Mouse (Mus musculus): ENCODE results near the gene Hist2h3c2.
A peak's percentile ranks its signal among the peaks of the same experiment; 100 is the strongest.

Gene Hist2h3c2

DNA sequence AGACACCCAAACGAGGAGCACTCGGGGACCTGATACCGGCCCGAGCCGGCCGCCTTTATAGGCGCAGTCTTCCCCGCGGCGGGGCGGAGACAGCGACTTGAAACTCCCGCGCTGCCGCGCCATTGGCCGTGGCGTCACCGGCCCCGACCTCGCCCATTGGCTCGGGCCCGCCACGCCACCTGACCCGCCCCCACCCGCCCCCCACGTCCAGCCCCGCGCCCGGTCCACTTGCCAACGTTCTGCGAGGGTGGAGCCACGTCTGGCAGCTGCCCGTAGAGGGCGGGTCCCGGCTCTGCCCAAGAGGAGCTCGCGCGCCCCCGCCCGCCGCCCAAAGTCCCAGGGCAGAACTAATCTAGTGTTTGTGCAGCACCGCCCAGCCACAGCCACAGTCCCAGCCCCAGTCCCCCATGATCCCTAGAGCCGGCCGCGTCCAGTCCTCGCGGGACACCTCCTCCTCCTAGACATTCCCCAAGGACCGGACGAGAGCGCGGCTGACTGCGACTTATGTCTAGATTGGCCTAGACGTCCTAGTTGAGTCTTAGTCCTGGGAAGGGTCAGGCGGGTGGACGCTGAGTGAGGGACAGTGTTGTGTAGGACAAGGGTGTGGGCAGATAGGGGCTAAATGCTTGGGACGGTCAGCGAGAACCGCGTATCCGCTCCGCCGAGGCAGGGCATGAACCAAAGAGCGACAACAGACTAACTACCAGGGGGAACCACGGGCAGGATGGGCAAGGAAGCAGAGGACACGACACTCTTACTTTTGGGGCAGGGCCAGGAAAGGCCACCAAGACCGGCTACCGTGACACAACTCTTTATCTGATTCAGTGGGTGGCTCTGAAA is at the start of gene Hist2h3c2:
Gene Hist2h3c2, minus strand, starts transcription at position 174 of the 840 bp plus-strand sequence.
- peak; percentile 51 to 67 for DNase-seq

DNA sequence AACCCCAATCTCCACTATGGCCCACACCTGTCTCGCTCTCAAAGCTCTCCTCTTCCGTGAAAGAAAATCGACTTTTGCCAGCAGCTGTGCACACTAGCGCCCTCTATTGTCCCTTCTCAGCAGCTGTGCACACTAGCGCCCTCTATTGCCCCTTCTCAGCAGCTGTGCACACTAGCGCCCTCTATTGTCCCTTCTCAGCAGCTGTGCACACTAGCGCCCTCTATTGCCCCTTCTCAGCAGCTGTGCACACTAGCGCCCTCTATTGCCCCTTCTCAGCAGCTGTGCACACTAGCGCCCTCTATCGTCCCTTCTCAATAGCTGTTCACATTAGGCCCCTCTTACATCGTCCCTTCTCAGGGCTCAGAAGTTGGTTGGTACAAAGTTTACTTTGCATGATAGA is 48.4 kb upstream of the Hist2h3c2 start:
- peak in 1 of 2 experiments; percentile 31 for DNase-seq

DNA sequence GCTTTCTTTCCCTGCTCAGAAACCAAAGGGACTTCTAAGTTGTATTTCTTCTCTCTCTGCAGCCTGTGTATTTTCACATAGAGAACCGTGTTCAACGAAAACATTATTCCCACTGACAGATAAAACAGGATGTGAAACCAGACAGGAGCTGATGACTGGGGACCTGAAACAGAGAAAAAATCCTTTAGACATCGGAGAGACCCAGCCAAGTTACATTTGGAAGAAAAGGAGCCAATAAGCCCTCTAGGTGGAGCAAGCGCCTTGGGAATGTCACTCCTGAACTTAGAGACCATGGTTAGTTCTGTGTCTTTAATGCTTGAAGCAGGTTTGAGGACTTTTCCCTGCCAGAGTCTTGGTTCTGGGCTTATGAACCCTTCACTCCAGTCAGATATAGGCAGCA is 45.5 kb upstream of the Hist2h3c2 start:
- DNase-seq, result peak; percentile 46 to 47

- DNase-seq, result no peak
Observed at GRCm38 (mm10) chr3:96280660-96281059, 41.7 kb upstream of the Hist2h3c2 start.

DNA sequence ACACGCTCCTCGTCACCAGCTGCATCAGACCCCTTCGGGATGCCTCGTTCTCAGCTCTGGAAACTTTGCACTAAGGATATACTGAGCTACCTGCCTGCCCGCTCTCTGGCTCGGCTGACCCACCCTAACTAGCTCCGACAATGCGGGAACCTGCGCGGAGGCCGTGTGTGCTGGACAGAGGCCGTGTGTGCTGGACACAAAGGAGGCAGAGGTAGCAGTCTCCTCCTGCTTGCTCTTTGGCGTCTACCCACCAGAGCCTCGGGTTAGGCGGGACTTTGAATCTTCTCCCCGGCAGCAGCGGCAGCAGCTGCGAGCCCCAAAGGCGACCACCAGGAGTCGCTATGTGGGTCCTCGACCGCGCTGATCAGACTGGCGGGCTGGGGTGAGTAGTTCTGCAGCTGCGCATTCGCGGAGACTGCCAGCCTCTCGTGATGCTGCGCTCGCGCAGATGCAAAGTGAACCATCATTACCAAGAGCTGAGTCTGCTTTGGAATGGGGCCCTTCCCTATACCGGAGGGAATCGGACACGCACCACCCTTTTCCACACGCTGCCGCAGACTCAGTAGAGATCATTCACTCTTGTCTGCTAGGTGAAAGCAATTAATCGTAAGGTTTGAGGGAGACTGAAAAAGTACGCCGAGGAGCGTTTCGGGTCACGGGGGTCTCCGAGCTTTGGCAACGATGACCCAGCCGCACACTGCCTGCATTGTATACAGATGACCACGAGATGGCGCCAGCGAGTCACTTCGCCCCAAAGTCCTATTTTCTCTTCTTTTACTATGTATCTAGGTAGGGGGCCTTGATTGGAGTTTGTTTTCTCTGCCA is 39.1 kb upstream of the Hist2h3c2 start:
- peak; percentile 95 to 96 for DNase-seq

- peak; percentile 63 to 64 for DNase-seq
Observed at GRCm38 (mm10) chr3:96277428-96277799, 38.5 kb upstream of the Hist2h3c2 start.

DNA sequence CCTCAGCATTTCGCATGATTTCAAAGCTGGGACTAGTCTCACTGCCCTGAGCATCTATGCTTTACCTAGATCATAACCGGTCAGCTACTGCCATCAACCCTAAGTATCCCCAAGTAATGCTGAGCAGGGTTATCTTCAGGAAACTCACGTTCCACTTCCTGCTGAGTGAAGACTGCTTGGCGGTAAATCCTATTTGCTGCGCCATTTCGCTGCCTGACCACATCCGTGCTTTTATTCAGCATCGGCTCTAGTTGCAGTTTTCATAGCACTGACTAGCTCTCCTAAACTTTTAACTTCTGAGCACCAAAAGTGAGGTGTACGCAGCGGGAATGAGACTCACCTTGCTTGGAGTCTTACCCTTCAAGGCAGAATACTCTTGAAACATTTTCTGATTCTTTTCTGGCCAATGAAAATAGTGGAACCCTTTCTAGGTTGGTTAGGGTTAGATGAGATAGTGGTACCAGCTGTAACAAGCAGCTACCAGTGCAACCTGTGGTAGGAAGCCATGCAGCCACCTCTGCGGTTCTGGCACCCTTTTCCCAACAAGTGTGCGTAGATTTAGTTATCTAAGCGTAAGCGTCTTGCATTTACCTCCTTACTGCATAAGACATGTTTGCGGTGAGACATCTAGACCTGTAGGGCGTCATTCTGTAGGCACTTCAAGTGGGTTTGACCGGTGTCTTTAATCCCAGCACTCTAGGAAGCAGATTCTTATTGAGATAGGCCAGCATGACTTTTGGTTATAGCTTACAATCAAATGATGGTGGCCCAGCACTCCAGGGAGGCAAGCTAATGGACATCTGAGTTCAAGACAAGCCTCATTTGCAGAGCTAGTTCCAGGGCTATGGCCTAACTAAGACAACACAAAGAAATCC is 34.9 kb upstream of the Hist2h3c2 start:
- no peak for DNase-seq

- peak; percentile 89 to 93 for DNase-seq
Observed at GRCm38 (mm10) chr3:96269511-96270474, 30.9 kb upstream of the Hist2h3c2 start, which contains the start of gene Hist2h2bb. TSS of gene Hist2h2bb (plus strand) at chr3:96269752.

- DNase-seq, result peak; percentile 22 to 63
Observed at GRCm38 (mm10) chr3:96268776-96269378, 29.9 kb upstream of the Hist2h3c2 start.

- DNase-seq, result peak; percentile 86
Observed at GRCm38 (mm10) chr3:96268051-96268775, 29.3 kb upstream of the Hist2h3c2 start, which contains the start of gene Hist2h3b. TSS of gene Hist2h3b (plus strand) at chr3:96268654.

DNA sequence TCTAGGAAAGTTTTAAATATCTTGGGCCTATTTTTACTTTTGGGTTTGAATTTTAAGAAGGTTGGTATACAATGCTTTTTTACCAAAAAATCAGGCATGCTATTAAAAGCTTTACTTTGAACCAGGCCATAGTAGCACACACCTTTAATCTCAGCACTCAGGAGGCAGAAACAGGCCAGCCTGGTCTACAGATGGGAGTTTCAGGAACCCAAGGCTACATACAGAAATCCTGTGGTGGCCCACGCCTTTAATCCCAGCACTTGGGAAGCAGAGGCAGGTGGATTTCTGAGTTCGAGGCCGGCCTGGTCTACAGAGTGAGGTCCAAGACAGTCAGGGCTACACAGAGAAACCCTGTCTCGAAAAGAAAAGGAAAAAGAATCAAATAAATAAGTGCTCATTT is 28.6 kb upstream of the Hist2h3c2 start:
- no peak for DNase-seq

DNA sequence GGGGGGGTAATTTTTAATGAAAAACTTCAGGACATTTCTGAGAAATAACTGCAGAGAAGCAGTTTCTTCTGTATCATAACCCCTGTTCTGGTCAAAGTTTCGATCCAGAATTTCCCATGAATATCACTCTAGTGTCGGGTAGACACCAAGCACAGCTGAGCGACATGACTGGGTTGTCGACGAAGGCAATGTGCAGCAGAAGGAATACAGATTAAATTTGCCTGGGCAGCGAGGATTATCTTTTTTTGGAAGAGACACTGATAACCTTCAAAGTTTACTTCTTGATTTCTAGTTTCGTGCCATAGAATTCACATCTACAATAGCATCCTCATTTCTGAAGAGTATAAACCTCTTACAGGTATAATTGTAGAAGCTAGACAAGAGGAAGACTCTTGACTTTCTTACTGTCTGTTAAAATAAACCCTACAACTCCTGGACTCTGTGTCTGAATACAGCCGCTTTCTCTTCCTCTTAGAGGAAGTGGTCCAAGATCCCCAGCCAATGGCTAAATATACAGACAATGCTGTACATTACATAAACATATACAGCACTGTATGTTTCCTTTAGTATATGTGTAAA is 27.3 kb upstream of the Hist2h3c2 start:
- no peak for DNase-seq

DNA sequence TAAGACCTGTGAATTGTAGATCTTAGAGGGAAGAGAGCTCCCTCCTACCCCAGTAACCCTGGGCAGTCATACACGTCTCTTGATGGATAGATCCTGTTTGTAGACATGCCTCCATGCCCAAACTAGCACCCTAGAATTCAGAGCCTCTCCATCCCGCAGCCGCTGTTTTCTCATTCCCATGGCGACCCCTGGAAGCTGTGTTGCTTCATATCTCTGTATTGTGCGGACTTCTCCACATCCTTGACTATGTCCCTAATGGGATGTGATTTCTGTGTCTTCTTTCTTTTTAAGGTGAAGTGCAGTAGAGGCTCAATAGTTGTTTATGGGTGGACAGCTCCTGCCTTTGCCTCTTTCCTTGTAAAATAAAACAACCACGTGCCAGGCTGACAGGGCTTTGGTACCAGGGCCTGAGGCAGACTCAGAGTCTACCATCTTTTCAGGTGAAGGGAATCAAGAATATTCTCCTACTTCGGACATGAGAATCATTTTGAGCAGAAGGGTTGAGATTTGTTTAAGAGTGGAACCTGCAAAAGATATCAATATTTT is 25.6 kb upstream of the Hist2h3c2 start:
- no peak for DNase-seq

GRCm38 (mm10) chr3:96263558-96264403 is 24.9 kb upstream of the Hist2h3c2 start:
- peak in 1 of 2 experiments; percentile 50 for DNase-seq

DNA sequence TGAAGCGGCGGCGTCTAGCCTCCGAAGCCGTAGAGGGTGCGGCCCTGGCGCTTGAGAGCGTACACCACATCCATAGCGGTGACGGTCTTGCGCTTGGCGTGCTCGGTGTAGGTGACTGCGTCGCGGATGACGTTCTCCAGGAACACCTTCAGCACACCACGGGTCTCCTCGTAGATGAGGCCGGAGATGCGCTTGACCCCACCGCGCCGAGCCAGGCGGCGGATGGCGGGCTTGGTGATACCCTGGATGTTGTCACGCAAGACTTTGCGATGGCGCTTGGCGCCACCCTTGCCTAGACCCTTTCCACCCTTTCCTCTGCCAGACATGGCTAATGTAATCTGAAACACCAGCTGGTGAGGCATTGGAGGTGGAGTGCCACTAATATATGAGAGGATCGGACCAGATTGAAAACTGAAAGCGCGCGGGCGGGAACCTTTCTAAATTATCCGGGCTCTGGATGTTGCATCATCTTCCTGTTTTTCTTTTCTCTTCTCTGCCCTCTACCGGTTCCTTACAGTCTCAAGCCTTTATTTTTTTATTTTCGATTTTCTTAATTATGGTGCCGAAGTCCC is 24.1 kb upstream of the Hist2h3c2 start, which contains the start of gene Hist2h4:
Gene Hist2h4, minus strand, starts transcription at position 333 of the 572 bp plus-strand sequence.
- peak; percentile 98 for DNase-seq

- DNase-seq, result peak; percentile 92 to 93
Observed at GRCm38 (mm10) chr3:96262216-96262875, 23.4 kb upstream of the Hist2h3c2 start.

DNA sequence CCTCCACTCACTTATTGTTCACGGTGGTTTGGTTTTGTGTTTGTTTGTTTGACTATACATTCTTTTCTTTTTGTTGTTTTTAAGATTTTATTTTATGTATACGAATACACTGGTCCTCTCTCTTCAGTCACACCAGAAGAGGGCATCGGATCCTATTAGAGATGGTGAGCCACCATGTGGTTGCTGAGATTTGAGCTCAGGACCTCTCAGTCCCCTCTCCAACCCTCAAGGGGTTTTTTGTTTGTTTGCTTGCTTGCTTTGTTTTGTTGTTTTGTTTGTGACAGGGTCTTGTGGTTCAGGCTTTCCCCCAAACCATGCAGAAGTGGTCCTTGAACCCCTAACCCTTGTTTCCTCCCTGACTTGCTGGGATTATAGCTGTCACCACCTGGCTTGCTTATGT is 22.7 kb upstream of the Hist2h3c2 start:
- peak in 1 of 2 experiments; percentile 49 for DNase-seq
